Mouse (Mus musculus): ENCODE measurements at regions not wholly inside any gene's neighbourhood (a gene's known extent, or its start where the extent isn't known, plus 50 kb on each side); places are given as distances from the start of the nearest gene placed in this dataset.

- TF ChIP-seq CTCF (IDR thresholded peaks at IDR 0.05; ENCODE audit: low read depth, low read length) = no peak
- TF ChIP-seq POLR2A (IDR thresholded peaks at IDR 0.05; ENCODE audit: extremely low read depth, insufficient read depth, low read length) = peak; percentile 49; the same call in 1 of the 2 replicates
Observed at GRCm38 (mm10) chr4:95160912-95161669, 109.1 kb upstream of the Jun start.

All from liver, adult 2 months (tissue).